Mouse (Mus musculus) erythroblast, adult 5-6 weeks (primary cell): Measurements from ENCODE around the gene H2-M10.5. TPM values are rescaled to one million over a fixed set of nuclear protein-coding genes. Genes with fewer than 3 reads are reported as not detected.
"Not testable (repeated sequence)": the region's sequence is repeated elsewhere in the genome, so short reads cannot be mapped to it uniquely, and the experiment has no call there.

Experiments used
- ATAC-seq: replicated peaks from 2 replicates; pipeline ENCODE4 v1.8.0; 2016; ENCODE audit warnings: moderate number of reproducible peaks, mild to moderate bottlenecking, moderate TSS enrichment, inconsistent platforms; ENCODE audit not compliant: poor library complexity, low FRiP score, severe bottlenecking
- total RNA-seq, 2 experiments: library from RNA; stranded (forward) in 1 of 2; stranded (reverse) in 1 of 2; fragments of 150-400 nt in 1 of 2; fragments of 200-764, 138-1000 nt in 1 of 2; gene quantifications; 2 replicates each; pipeline versions ENCODE4 v1.2.3 to v1.2.4; 2015 to 2017; ENCODE audit warnings: low replicate concordance in 2 of 2

The H2-M10.5 gene
- not detected in 2 replicates for total RNA-seq (2015; ENCODE audit: low replicate concordance)
- not detected in 2 replicates for total RNA-seq (2017; ENCODE audit: low replicate concordance)

- ATAC-seq, result not testable (repeated sequence)
These were observed at the start of gene H2-M10.5 for GRCm38 (mm10) chr17:36772610-36773009. TSS of gene H2-M10.5 (plus strand) at chr17:36772910.

- no peak for ATAC-seq
These were observed 46.7 kb upstream of the H2-M10.5 start for GRCm38 (mm10) chr17:36726046-36726445.

- no peak for ATAC-seq
These were observed 8.9 kb upstream of the H2-M10.5 start for GRCm38 (mm10) chr17:36763816-36764215.

- not testable (repeated sequence) for ATAC-seq
These were observed 8.5 kb upstream of the H2-M10.5 start for GRCm38 (mm10) chr17:36764244-36764643.

DNA sequence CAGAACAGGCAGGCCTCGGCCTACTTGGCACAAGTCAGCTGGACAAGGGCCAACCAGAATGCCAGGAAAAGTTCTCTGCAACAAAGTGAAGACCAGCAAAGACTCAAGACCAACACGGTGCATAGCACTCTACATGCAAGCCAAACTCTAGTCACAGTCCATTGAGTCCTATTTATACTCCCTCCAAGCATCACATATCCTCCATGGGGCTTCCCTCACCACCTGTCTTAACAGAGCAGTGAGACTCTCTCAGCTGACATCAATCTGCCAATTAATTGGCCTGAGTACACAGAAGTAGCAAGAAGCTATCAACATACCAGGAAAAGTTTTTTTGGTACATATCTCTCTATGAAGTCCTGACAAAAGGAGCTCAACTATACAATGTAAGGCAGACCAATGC is 7.3 kb upstream of the H2-M10.5 start:
- ATAC-seq, result not testable (repeated sequence)

DNA sequence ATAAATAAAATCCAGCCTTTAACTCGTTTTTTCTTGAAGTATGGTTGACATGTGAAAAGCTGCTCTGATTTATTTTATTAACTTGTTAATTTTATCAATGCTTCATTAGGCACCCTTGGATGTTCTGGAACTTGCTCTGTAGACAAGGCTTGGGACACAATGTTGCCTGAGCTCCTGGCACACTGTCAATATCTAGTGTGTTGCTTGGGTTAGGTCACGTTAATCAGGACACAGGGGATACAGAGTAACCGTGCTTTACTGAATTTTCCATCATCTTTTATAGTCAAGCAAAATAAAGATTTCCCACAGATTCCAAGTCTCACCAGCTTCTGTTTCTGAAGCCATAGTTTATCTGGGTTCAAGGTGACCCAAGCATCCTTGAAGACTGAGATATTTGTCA is 8.8 kb downstream of the H2-M10.5 start:
- no peak for ATAC-seq

GRCm38 (mm10) chr17:36786483-36786886 is 13.8 kb downstream of the H2-M10.5 start:
- peak; percentile 88 for ATAC-seq

DNA sequence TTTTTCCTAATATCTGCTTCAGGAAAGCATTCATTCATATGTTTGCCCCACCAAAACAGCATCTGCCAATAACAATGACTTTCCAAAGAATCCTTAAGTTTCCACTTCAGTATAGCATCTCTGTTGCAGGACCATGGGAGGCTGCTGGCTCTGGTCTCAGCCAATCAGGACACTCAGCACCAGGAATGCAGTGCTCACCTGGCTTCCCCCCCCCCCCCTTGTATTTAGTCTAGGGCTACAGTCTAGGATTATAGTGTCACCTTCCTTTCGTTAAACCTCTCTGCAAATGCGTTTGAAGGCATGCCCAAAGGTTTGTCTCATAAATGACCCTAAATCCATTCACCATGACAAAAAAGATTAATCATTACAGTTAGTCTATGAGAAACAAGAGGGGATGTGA is 15.6 kb downstream of the H2-M10.5 start:
- ATAC-seq, result no peak

GRCm38 (mm10) chr17:36788801-36789200 is 16.1 kb downstream of the H2-M10.5 start:
- peak; percentile 62; the same call in 1 of the 2 replicates for ATAC-seq

GRCm38 (mm10) chr17:36799493-36799892 is 26.8 kb downstream of the H2-M10.5 start:
- no peak for ATAC-seq

DNA sequence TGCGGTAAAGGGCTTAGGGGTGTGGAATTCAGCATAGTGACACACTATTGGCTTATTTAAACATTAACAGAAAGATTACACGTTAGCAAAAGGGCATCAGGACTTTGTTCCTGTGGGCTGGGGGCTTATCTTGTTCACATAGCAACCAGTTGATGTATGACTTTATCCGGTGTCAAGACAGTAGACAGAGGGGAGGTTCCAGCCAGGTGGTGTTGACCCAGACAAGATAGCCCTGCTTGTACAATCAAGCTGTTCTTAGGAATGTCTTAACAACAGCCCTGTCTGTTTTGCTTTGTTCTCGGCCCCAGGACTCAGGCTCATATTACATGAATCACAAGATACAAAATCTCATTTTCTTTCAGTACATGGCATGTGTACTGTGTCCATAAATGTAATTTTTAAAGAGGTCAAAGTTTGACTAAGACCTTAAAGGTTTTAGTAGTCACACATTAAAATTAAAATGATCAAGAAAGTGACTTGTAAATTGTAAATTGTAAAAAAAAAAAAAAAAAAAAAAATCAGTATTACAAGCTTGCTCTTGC is 27.3 kb downstream of the H2-M10.5 start:
- not testable (repeated sequence) for ATAC-seq

DNA sequence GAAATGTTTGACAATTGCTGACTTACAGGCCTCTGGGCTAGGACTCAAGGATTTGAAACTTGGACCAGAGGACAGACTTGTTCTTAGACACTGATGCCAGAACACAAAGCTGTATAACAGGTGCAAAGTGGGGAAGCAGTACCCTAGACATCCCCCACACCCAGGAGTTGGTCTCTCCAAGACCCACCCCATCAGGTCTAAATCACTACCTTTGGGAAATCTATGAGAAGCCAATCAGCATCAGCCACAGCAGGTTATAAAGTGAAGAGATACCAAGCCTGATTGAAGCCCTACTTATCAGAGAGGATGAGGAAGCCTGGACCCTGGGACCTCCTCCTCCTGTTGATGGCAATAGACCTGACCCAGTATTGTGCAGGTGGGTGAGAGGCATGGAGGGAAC is 39.2 kb downstream of the H2-M10.5 start, which contains the start of gene H2-M10.6:
TSS of gene H2-M10.6 (plus strand) at position 301 of the 400 bp plus-strand sequence.
- no peak for ATAC-seq

DNA sequence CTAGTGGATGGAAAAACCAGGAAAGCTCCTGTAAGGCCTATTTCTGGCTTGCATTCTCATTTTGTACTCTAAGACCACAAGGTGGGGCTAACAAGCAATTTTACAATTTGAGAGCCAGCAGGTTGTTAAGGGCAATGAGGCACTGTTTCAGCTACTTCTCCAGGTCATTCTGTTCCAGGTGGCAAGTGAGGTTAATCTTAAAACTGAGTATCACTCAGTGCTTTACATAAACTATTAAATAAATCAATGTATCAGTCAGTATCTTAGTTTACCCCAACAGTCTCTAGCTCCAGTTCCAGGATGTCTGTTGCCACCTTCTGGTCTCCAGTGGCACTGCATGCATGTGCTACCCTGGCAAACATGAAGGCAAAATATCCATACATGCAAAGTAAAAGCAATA is 51.3 kb downstream of the H2-M10.5 start:
- peak; percentile 91 for ATAC-seq

- ATAC-seq, result peak; percentile 62
These were observed 52.8 kb downstream of the H2-M10.5 start for GRCm38 (mm10) chr17:36825525-36825924.

Other genes with a start within 250 kb of the H2-M10.5 start
- not detected in 2 replicates for gene H2-M11, start 225.8 kb upstream of the H2-M10.5 start, total RNA-seq (2015; ENCODE audit: low replicate concordance)
- gene H2-M11, start 225.8 kb upstream of the H2-M10.5 start, total RNA-seq (2017; ENCODE audit: low replicate concordance), result not detected in 2 replicates
- not detected in 2 replicates for gene H2-M9, start 130.2 kb upstream of the H2-M10.5 start, total RNA-seq (2015; ENCODE audit: low replicate concordance)
- 0.42 TPM in 1 of 2 replicates, not detected in the other for gene H2-M9, start 130.2 kb upstream of the H2-M10.5 start, total RNA-seq (2017; ENCODE audit: low replicate concordance)
- not detected in 2 replicates for gene H2-M1, start 100.7 kb upstream of the H2-M10.5 start, total RNA-seq (2015; ENCODE audit: low replicate concordance)
- gene H2-M1, start 100.7 kb upstream of the H2-M10.5 start, total RNA-seq (2017; ENCODE audit: low replicate concordance), result not detected in 2 replicates
- gene H2-M10.6, start 39.3 kb downstream of the H2-M10.5 start, total RNA-seq (2015; ENCODE audit: low replicate concordance), result not detected in 2 replicates
- not detected in 2 replicates for gene H2-M10.6, start 39.3 kb downstream of the H2-M10.5 start, total RNA-seq (2017; ENCODE audit: low replicate concordance)
- gene Trim26, start 64.2 kb downstream of the H2-M10.5 start, total RNA-seq (2015; ENCODE audit: low replicate concordance), result 88.8 and 93.2 TPM in 2 replicates
- gene Trim26, start 64.2 kb downstream of the H2-M10.5 start, total RNA-seq (2017; ENCODE audit: low replicate concordance), result 63.6 and 65.4 TPM in 2 replicates
- not detected in 2 replicates for gene Trim15, start 94.3 kb downstream of the H2-M10.5 start, total RNA-seq (2015; ENCODE audit: low replicate concordance)
- 0.70 and 2.5 TPM in 2 replicates for gene Trim15, start 94.3 kb downstream of the H2-M10.5 start, total RNA-seq (2017; ENCODE audit: low replicate concordance)
- 592 TPM in 2 replicates for gene Trim10, start 96.7 kb downstream of the H2-M10.5 start, total RNA-seq (2015; ENCODE audit: low replicate concordance)
- gene Trim10, start 96.7 kb downstream of the H2-M10.5 start, total RNA-seq (2017; ENCODE audit: low replicate concordance), result 1,227 and 1,601 TPM in 2 replicates
- not detected in 2 replicates for gene Trim40, start 117.2 kb downstream of the H2-M10.5 start, total RNA-seq (2015; ENCODE audit: low replicate concordance)
- not detected in 2 replicates for gene Trim40, start 117.2 kb downstream of the H2-M10.5 start, total RNA-seq (2017; ENCODE audit: low replicate concordance)
- gene Trim31, start 125.2 kb downstream of the H2-M10.5 start, total RNA-seq (2015; ENCODE audit: low replicate concordance), result not detected in 2 replicates
- gene Trim31, start 125.2 kb downstream of the H2-M10.5 start, total RNA-seq (2017; ENCODE audit: low replicate concordance), result not detected in 2 replicates
- gene Rnf39, start 170.0 kb downstream of the H2-M10.5 start, total RNA-seq (2015; ENCODE audit: low replicate concordance), result not detected in 2 replicates
- not detected in 2 replicates for gene Rnf39, start 170.0 kb downstream of the H2-M10.5 start, total RNA-seq (2017; ENCODE audit: low replicate concordance)
- 21.9 and 35.5 TPM in 2 replicates for gene Ppp1r11, start 178.8 kb downstream of the H2-M10.5 start, total RNA-seq (2015; ENCODE audit: low replicate concordance)
- 8.8 and 14.4 TPM in 2 replicates for gene Ppp1r11, start 178.8 kb downstream of the H2-M10.5 start, total RNA-seq (2017; ENCODE audit: low replicate concordance)
- 18.8 and 23.2 TPM in 2 replicates for gene Znrd1, start 185.6 kb downstream of the H2-M10.5 start, total RNA-seq (2015; ENCODE audit: low replicate concordance)
- gene Znrd1, start 185.6 kb downstream of the H2-M10.5 start, total RNA-seq (2017; ENCODE audit: low replicate concordance), result 5.7 and 11.0 TPM in 2 replicates
- gene Znrd1as, start 185.7 kb downstream of the H2-M10.5 start, total RNA-seq (2015; ENCODE audit: low replicate concordance), result 3.8 TPM in 1 of 2 replicates, not detected in the other
- gene Znrd1as, start 185.7 kb downstream of the H2-M10.5 start, total RNA-seq (2017; ENCODE audit: low replicate concordance), result 0.51 and 7.0 TPM in 2 replicates
- gene 2410137M14Rik, start 208.3 kb downstream of the H2-M10.5 start, total RNA-seq (2015; ENCODE audit: low replicate concordance), result not detected in 2 replicates
- gene 2410137M14Rik, start 208.3 kb downstream of the H2-M10.5 start, total RNA-seq (2017; ENCODE audit: low replicate concordance), result not detected in 2 replicates
- not detected in 2 replicates for gene H2-M5, start 216.6 kb downstream of the H2-M10.5 start, total RNA-seq (2015; ENCODE audit: low replicate concordance)
- not detected in 2 replicates for gene H2-M5, start 216.6 kb downstream of the H2-M10.5 start, total RNA-seq (2017; ENCODE audit: low replicate concordance)
- gene Zfp57, start 228.3 kb downstream of the H2-M10.5 start, total RNA-seq (2015; ENCODE audit: low replicate concordance), result not detected in 2 replicates
- gene Zfp57, start 228.3 kb downstream of the H2-M10.5 start, total RNA-seq (2017; ENCODE audit: low replicate concordance), result not detected in 2 replicates